Mouse (Mus musculus): ENCODE measurements around the gene Itpr2.
"Not testable (repeated sequence)": the region's sequence is repeated elsewhere in the genome, so short reads cannot be mapped to it uniquely, and the experiment has no call there.

The Itpr2 gene

DNA sequence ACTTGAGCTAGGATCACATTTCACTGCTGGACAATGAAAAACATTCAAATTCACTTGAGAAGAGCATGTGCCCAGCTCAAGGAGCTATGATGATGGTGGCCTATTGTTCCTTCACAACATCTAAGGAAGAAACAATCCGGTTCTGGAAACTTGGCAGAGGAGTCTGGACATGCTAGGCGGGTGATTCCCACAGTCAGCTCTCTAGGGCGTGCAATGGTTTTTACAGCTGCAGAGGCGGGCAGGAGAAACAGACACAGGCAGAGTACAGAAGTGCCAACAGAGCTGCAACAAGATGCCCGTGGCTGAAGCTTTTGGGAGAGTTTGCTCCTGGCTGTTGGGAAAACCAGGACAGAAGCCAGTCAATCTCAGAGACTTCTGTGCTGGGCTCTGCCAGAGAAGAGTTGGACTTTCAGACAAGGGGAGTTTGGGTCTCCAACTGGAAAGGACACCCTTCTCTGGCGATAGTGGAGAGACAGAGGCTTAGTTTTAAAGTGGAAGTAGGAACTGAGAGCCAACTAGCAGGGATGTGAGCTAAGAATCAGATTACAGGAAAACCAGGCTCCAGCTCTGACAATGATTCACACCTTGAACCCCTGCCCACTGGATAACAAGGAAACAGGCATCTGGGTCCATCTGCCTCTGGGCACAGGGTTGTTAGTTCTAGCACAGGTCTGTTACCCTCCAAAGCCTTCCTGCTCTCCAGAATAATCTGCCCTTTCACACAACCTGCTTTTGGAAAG, 28.6 kb downstream of the Itpr2 start:
- no peak for ATAC-seq (ENCODE audit: insufficient number of reproducible peaks, low FRiP score, low TSS enrichment)

GRCm38 (mm10) chr6:146470378-146470777, 31.6 kb downstream of the Itpr2 start:
- no peak for ATAC-seq (ENCODE audit: insufficient number of reproducible peaks, low FRiP score, low TSS enrichment)

- no peak for ATAC-seq (ENCODE audit: insufficient number of reproducible peaks, low FRiP score, low TSS enrichment)
Observed at GRCm38 (mm10) chr6:146469936-146470335, 32.1 kb downstream of the Itpr2 start.

GRCm38 (mm10) chr6:146468361-146468760, 33.7 kb downstream of the Itpr2 start:
- no peak for ATAC-seq (ENCODE audit: insufficient number of reproducible peaks, low FRiP score, low TSS enrichment)

DNA sequence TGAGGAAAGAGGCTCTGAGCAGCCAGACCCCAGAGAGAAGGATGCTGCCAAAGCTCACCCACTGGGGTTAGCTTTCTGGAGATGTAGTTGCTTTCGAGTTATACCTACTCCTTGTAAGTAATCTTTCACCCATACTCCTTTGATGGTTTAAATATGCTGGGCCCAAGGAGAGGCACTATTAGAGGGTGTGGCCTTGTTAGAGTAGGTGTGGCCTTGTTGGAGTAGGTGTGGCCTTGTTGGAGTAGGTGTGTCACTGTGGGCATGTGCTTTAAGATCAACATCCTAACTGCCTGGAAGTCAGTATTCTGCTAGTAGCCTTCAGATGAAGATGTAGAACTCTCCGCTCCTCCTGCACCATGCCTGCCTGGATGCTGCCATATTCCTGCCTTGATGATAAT, 37.4 kb downstream of the Itpr2 start:
- not testable (repeated sequence) for ATAC-seq (ENCODE audit: insufficient number of reproducible peaks, low FRiP score, low TSS enrichment)

GRCm38 (mm10) chr6:146464014-146464644, 37.9 kb downstream of the Itpr2 start:
- ATAC-seq (ENCODE audit: insufficient number of reproducible peaks, low FRiP score, low TSS enrichment): no peak

- ATAC-seq (ENCODE audit: insufficient number of reproducible peaks, low FRiP score, low TSS enrichment): no peak
Observed at GRCm38 (mm10) chr6:146460936-146461335, 41.1 kb downstream of the Itpr2 start.

GRCm38 (mm10) chr6:146458436-146458835, 43.6 kb downstream of the Itpr2 start:
- ATAC-seq (ENCODE audit: insufficient number of reproducible peaks, low FRiP score, low TSS enrichment): no peak

DNA sequence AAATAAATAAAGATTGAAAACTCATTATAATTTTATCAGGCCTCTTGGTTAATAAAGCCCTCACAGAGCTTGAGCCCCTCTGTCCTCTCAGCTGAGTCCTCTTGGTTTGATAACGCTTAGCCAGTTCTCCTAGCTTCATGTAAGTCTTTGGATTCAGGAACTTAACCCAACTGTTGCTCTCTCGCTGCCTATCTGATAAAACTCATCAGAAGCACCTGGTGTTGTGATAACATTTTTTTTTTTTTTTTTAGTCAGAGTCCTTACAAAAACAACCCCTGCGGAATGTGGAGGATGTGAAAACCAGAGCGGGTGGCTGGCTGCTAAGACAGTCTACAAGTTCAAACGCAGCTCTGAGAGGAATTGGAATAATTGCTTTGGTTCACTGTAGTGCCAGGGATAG, 45.3 kb downstream of the Itpr2 start:
- no peak for ATAC-seq (ENCODE audit: insufficient number of reproducible peaks, low FRiP score, low TSS enrichment)

GRCm38 (mm10) chr6:146454520-146455511, 47.2 kb downstream of the Itpr2 start:
- no peak for ATAC-seq (ENCODE audit: insufficient number of reproducible peaks, low FRiP score, low TSS enrichment)

DNA sequence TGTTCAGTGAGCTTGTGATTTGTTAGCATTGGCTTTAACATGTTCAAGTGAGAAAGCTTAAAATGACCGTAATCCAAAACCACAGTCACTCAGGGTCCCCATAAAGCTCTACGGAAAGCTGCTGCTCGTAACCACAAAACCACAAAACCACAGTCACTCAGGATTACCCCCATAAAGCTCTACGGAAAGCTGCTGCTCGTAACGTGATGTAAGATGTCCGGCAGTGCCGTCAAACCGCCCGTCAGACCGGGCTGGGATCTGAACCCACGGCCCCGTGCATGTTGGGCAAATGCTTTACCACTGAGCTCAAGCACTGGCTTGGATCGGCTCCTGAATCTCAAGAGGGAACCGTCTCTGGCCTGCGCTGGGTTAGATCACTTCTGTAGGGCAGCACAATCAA, 49.5 kb downstream of the Itpr2 start:
- no peak for ATAC-seq (ENCODE audit: insufficient number of reproducible peaks, low FRiP score, low TSS enrichment)

GRCm38 (mm10) chr6:146446032-146446704, 55.9 kb downstream of the Itpr2 start:
- ATAC-seq (ENCODE audit: insufficient number of reproducible peaks, low FRiP score, low TSS enrichment): no peak

- no peak for ATAC-seq (ENCODE audit: insufficient number of reproducible peaks, low FRiP score, low TSS enrichment)
Observed at GRCm38 (mm10) chr6:146439826-146440225, 62.2 kb downstream of the Itpr2 start.

- no peak for ATAC-seq (ENCODE audit: insufficient number of reproducible peaks, low FRiP score, low TSS enrichment)
Observed at GRCm38 (mm10) chr6:146439071-146439818, 62.8 kb downstream of the Itpr2 start.

GRCm38 (mm10) chr6:146438057-146438456, 64.0 kb downstream of the Itpr2 start:
- ATAC-seq (ENCODE audit: insufficient number of reproducible peaks, low FRiP score, low TSS enrichment): no peak

DNA sequence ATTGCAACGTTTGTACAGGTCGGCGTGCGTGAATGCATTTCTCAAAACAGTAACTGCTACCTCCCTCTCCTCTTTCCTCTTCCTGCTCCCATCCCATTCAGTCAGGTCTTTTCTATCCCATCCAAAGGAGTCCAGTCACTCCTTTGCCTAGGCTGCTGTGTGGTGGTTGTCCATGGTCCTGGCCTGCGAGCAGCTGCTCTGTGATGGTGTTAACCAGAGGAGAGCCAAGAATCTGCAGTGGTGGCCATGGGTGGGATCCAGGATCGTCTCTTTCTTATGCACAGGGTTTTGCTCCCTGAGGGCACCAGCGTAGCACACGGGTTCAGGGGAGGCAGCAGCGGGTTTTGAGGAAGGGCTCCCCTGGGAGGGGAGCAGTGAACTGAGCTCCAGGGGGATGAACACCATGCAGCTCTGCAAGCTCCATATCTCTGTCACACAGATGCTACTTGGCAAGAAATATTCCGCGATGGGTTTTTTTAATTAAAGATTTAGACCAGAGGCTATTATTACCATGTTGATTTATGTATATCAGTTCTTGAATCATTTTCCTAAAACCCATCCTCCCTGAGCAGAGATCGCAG, 65.0 kb downstream of the Itpr2 start:
- ATAC-seq (ENCODE audit: insufficient number of reproducible peaks, low FRiP score, low TSS enrichment): no peak

DNA sequence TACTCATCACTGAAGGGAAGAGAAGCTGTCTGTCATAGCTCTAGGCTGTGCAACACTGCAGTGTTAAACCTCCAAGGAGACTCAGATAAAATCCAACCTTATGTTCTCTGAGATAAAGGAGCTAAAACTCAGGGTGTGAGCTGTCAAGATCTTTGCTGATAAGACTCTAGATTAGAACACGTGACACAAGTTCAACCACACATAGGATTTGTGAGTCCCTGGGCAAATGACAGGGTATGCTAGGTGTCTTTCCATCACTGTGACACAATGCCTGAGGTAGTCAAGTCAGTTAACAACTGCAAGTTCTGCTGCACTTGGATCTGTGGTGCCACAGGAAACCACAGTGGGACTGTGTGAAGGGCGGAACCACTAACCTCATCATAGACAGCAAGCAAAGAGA, 67.8 kb downstream of the Itpr2 start:
- no peak for ATAC-seq (ENCODE audit: insufficient number of reproducible peaks, low FRiP score, low TSS enrichment)

DNA sequence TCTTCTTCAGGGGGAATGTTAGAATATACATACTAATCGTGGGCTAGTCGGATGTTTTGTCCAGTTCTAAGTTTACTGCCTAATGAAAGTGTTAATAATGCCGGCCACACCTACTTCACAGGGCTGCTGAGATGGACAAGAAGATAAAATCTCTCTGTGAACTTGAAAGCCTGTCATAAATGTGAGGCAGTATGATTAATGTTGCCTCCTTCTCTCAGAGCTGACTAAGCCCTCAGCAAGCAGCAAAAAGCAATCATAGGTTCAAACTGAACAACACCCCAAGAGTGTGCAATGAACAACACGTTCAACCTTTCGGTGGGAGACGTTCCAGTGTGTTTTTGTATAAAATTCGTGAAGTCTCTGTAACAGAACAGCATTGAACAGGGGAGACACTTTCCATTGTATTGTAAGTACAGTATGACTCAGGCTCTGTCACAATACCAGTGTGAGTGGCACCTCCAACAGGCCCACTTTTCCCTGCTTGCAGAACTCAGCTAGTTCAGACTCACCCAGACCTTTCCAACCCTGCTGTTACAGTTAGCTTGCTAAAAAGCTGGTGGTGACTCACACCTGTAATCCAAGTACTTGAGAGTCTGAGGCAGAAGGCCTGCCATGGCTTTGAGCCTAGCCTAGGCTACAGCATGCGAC, 69.7 kb downstream of the Itpr2 start:
- no peak for ATAC-seq (ENCODE audit: insufficient number of reproducible peaks, low FRiP score, low TSS enrichment)

GRCm38 (mm10) chr6:146431777-146432176, 70.2 kb downstream of the Itpr2 start:
- no peak for ATAC-seq (ENCODE audit: insufficient number of reproducible peaks, low FRiP score, low TSS enrichment)
